Mouse (Mus musculus) 3134 (cell line): Measurements from ENCODE around the gene Fbxo24.
A peak's percentile ranks its signal among the peaks of the same experiment; 100 is the strongest.

Experiments used
- DNase-seq: peaks from one replicate; pipeline ENCODE4 v3.0.0-alpha.2; 2011; ENCODE audit warnings: low spot score; ENCODE audit not compliant: insufficient read length; ENCODE audit errors: extremely low read depth

Gene Fbxo24

DNA sequence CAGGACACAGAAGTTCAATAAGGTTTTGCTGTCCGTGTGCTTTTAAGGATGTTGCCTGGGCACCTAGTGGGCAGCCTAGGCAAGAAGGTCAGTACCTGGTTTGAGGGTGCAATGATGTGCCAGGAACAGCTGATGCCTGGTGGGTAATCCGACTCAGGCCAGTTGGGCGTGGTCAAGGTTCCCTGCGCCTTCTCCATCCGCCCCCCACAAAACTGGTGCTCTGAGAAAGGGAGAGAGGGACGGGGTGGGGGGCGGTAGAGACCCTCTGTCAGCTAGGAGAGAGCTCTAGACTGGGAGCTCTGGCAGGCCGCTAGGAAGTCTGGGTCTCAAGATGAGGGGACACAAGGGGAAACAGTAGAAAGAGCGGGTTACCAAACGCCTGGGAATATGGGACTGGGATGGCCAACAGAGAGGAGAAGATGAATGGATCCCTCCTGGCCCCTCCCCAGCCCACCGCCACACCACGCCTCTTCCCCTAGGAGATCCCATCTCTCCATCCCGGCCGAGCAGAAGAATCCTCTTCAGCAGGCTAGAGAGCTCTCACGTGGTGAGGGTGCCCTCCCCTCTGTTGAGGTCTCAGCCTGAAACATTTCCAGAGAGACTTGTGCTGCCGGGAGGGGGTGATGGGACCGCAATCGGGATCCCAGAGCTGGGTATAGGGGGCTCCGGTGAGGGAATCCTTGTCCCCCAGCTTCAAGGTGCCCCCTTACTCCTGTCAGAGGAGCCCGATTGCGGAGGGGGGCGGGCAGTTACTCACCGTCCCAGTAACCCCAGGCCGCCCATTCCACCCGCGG lies 20.7 kb downstream of the Fbxo24 start:
- no peak for DNase-seq

DNA sequence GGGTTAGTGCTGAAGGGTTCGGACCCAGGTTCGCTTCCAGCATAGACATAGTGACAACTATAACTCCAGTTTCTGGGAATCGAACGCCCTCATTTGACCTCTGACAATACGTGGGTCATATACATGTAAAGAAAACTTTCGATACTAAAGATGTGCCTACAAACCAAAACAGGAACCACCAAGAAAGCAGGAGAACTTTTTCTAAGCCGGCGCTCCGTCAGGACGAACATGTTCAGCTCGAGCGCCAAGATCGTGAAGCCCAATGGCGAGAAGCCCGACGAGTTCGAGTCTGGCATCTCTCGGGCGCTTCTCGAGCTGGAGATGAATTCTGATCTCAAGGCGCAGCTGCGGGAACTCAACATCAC lies 27.5 kb downstream of the Fbxo24 start:
- DNase-seq: no peak

DNA sequence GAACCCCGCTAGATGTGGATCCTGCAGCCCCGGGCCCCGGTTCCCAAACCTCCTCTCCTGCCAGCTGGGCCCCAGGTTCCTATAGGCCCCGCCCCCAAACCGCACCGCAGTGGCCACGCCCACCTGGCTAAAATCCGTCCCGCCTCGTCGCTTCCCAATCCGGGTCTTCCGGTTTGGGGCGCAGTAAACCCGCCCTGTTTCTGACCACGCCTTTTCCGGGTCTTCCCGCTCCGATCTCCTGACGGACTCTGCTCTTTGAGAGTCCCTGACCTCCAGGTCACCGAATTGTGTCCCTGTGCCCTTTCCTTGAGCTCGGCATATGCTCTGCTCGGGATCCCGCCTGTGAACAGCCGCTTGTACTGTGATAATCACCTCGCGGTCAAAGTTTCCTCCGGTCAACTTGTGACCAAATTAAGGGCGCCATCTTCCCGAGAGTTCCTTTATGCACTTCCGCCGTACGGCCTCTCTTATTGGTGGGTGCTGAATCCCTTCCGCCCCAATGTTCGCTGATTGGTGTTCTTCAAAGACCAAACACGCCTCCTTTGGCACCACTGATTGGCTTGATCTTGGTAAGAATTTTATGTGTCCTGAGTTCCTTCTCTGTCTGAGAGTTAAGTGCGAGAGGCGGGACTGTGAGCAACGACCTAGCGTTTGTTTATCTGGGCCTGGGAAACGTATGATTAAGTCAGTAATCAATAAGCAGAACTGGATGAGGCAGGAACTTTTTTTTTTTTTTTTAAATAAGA lies 28.0 kb downstream of the Fbxo24 start, which contains the start of gene Mospd3:
TSS of gene Mospd3 (minus strand) at position 440 of the 746 bp plus-strand sequence.
- DNase-seq: peak; percentile 96

DNA sequence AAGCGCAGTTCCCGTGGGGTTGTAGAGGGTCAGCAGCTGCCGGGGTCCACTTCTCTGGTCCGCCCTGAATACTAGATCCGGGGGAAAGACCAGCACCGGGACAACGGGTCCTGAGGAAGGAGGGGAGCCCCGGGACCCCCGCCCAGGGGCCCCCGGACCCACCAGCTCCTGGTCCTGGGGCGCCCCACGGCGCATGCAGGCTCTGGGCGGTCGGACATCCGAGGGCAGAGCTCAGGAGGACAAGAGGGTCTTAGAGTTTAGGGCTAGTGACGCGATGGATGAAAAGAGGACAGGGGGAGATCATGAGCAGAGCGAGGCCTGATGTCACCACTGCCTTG lies 28.6 kb downstream of the Fbxo24 start:
- DNase-seq: no peak

DNA sequence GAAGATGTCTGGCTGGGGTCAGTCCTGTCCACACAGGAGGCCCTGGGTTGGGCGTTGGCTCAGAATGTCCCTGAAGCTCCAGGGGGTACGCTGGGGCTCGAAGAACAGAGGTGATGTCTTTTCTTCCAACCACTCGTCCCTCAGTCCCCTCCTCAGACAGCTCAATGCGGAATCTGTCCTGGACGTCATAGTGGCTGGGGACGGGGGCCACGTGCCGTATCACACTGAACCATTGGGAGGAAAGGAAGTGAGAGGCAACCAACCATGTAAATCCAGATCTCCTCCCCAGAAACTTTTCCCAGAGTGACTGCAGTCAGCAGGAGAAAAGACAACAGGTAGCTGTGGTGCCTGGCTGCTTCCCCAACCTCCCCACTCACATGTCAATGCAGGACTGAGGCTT lies 29.2 kb downstream of the Fbxo24 start:
- DNase-seq: no peak

DNA sequence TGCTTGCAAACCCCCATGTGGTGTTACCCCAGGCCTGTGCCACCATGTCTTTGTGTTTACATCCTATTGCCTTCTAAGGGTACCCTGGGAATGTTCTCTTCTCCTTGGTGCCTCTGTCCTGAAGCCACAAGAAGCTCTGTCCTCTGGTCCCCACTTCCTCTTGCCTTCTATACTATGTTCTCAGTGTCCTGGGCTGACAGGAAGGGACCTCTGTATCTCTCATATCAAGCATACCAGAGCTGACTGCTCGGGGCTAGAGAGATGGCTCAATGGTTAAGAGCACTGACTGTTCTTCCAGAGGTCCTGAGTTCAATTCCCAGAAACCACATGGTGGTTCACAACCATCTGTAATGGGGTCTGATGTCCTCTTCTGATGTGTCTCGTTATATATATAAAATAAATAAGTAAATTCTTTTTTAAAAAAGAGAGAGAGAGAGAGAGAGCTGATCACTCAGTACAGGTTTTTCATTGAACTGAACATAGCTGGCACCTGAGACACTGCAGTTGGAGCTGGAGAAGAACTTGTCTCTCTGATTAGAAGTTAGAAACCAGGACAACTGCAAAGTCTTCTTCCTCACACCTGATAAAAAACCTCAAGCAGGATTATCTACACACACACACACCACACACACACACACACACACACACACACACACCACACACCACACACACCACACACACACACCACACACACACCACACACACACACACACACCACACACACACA lies 30.5 kb downstream of the Fbxo24 start:
- no peak for DNase-seq

DNA sequence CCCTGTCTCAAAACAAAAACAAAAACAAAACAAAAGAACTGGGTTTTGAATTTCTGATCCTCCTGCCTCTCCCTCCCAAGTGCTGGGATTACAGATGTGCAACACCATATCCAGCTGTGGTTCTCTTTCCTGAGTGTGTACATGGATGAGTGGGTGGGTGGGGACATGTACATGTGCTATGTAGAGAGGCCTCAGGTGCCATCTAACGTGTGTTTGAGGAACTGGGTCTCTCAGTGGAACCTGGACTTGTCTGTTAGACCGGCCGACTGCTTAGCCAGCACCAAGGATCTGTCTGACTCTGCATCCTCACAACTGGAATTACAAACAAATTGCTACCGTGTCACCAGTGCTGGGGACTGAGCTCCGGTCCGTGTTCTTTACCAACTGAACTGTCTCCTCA lies 31.2 kb downstream of the Fbxo24 start:
- no peak for DNase-seq

DNA sequence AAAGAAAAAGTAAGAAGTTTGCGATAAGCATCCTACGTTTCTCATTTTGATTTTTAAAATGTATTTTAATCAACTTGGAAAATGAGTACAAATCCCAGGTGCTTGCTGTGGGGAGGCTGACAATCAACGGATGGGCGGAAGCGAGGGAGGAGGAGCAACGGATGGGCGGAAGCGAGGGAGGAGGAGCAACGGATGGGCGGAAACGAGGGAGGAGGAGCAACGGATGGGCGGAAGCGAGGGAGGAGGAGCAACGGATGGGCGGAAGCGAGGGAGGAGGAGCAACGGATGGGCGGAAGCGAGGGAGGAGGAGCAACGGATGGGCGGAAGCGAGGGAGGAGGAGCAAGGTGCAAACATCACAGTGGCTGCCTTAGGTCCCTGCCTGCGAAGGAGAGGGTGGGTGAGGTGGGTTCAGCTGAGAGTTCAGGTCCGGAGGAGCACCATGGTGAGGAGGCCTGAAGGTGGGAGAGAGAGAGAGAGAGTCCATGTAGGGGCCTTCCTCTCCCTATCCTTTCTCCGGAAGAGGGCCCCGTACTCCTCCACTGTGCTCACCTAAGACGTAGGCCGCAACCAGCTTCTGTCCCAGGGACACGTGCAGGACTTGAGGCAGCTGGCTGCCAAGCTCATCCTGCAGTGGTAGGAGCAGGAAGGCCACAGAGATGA lies 32.1 kb downstream of the Fbxo24 start:
- DNase-seq: no peak

DNA sequence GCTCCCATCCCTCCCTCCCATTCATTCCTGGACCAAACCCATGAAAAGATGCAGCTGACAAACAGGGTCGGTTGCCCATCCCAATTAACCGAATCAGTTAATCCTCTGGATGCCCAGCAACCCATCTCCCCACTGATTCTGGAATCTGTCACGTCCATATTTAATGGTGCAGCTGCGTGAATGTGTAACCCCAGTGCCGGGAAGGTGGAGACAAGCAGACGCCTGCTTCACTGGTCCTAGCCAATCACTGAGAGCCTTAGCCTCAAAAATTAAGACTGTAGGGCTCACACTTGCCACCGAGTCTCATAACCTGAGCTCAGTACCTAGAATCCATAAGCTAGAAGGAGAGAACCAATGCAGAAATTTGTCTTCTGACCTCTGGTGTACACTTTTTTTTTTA lies 32.9 kb downstream of the Fbxo24 start:
- no peak for DNase-seq

DNA sequence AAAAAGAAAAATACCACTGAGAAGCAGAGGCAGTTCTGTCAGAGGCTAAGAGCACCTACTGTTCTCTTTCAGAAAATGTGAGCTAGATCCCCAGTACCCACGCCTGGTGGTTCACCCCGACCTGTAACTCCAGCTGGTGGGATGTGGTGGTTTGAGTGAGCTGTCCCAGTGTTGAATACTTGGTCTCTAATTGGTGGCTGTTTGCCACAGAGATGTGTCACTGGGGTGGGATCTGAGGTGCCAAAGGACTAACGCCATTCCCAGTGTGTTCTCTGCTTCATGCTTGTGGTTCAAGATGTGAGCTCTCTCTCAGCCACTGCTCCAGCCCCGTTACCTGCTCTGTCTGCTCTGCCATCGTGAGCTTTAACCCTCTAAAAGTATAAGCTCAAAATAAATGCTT lies 38.3 kb downstream of the Fbxo24 start:
- peak; percentile 64 for DNase-seq

DNA sequence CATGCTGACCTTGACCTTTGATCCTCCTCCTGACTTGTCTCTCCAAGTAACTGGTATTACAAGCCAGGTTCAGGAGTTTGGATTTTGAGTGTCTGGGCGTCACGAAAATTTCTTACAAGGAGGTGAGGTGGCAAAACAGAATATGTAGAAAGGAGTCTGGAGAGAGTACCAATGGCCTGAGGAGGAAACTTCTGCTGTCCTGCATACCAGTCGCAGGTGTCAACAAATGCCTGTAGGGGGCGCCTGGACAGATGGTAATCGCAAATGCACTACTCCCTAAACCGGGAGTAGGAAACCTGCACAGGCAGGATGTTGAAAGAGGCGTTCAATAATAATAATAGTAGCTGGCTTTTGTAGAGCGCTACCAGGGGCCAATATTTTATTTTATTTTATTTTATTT lies 43.8 kb downstream of the Fbxo24 start:
- DNase-seq: no peak

DNA sequence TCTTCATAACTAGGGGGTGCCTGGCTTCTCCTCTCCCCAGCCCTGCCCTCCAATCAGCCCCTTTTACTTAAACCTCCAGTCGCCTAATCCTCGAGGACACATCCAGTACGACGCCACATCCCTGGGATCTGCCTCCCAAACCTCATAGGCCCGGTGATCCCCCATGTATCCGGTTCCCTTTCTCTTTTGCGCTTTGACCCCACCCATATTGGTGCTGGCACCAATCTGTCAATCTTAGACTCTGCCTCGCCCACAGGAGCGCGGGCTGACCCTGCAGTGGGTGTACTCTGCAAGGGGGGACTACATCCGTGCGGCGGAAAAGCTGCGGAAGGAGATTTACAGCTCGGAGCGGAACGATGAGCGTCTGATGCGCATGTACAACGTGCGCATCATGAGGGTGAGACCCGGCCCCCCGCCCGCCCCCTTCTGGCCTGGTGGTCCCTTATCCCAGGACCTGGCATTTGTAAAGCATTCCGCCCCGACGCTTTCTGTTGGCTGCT lies 45.1 kb downstream of the Fbxo24 start:
- no peak for DNase-seq

DNA sequence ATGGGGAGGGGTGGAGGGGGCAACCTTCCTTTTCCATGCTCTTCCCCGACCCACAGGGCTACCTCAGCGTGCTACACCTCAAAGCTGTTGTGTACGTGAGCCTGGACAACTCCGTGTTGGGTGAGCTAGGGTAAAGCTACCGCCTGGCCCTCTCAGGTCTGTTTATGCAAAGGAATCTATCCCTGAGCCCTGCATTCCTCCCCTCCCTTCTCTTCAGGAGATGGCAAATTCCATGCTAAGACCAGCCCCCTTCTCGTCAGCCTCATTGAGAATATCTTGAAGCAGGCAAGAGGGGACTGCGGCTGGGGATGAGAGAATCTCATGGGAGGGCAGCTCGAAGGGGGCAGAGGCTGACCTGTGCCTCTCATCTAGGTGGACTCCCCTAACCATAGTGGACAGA lies 46.1 kb downstream of the Fbxo24 start:
- no peak for DNase-seq

DNA sequence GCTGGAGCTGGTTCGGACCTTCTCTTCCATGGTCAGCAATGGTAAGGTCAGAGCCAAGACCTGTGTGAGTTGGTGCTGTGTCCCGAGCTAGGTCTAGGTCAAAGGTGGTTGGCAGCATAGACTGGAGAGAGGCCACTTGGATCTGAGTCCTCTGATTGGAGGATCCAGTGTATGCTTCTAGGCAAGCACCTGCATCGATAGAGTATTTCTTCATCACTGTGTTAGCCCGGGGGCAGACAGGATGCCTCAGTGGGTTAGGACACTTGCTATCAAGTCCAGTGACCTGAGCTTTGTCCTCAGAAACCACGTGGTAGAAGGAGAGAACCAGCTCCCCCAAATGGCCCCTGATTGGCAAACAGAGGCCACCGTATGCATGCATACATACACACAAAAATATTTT lies 48.6 kb downstream of the Fbxo24 start:
- DNase-seq: no peak

DNA sequence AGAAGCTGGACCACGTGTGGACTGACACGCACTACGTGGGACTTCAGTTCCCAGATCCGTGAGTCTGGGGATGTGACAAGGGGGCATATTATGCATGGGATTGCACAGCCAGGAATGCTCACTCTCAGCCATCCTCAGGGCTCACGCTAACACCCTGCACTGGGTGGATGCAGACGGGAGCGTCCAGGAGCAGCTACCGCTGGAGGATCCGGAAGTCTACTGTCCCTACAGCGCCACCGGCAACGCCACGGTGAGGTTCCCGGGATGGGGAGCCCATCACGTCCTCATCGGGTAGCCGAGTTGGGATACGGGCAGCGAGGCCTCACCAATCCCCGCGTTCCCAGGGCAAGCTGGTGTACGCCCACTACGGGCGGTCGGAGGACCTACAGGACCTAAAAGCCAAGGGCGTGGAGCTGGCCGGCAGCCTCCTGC lies 54.3 kb downstream of the Fbxo24 start:
- no peak for DNase-seq

DNA sequence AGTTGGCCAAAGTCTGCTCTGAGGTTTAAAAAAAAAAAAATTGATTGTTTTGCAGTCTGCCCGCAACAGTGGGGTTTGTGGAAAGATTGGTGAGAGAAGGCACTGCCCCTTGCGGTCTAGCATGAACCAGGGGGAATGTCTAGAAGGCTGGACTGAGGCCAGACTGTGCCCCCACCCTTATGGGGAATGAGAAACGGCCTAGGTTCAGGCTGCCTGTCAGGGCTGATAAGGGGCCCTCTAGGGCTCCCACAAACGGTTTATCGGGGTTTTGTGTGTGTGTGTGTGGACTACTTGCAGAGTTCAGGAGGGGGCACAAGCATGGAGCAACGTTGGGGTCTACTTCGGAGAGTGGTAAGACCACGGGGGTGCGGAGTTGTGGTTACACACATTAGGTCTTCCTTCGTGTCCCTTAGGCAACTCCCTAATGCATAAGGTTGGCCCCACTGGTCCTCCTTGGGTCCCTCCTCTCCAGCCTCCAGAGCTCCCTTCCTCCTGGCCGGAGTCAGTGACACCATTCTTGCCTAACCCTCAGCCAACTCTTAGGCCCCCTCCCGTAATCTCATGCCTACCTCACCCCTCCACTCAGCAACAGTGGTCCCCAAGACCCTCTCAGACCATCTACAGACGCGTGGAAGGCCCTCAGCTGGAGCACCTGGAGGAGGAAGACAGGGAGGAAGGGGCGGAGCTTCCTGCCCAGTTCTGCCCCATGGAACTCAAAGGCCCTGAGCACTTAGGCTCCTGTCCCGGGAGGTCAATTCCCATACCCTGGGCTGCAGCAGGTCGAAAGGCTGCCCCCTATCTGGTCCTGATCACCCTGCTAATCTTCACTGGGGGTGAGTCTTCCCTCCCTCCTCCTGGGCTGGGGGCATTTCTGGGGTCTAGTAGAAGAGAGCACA lies 57.9 kb downstream of the Fbxo24 start:
- no peak for DNase-seq

DNA sequence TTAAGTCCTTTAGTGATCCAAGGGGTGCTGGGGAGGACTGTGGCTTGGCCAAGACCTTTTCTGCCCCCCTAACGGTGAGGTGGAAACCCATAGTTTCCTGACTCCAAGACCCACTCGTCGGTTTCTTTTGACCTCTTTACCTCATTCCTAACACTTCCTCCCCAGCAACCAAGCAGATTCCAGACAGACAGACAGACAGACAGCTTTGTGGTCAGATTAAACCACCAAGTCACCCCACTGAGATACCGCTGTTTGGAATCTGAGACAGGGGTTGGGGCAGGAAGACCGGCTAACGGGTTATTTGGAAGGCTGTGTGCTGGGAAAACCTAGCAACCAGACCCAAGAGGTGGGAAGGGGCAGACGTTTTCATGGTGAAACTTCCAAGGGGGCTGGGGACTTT lies 58.6 kb downstream of the Fbxo24 start:
- DNase-seq: no peak

DNA sequence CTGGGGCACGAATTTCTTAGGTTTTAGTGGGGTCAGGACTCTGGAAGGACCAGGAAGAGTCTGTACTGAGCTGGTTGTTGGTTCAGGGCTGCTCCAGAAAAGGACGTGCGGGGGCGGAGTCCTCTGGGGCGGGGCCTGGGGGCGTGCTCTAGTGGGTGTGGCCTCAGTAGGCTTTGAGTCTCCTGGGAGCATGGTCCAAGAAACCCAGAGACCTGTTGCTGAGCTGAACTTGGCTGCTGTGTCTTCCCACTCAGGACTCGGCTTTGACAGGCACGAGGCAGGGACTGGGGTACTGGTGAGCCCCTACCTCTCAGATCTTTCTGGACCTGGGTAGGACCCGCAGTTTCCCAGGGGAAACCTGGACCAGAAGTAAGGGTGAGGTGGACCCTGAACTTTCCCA lies 59.1 kb downstream of the Fbxo24 start, which contains the start of gene Tfr2:
TSS of gene Tfr2 (plus strand) at position 176 of the 400 bp plus-strand sequence.
- DNase-seq: peak; percentile 89

DNA sequence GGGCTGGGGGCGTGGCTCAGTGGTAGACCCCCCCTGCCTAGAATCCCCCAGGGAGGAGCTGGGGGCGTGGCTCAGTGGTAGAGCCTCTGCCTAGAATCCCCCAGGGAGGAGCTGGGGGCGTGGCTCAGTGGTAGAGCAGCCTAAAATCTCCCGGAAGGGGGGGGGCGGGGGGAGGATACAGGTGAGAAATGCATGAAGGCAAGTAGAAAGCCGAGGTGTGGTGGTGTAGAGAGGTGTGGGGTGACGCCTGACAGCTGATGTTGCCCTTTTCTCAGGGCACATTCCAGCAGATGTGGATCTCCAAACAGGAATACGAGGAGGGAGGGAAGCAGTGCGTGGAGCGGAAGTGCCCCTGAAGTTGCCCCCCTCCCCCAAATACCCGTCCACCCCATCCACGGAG lies 59.8 kb downstream of the Fbxo24 start:
- DNase-seq: no peak
